Mouse (Mus musculus) liver, embryonic 12.5 days (tissue): Measurements from ENCODE around the gene Knstrn. TPM values are rescaled to one million over a fixed set of nuclear protein-coding genes. Genes with fewer than 3 reads are reported as not detected.

ENCODE experiments used
- polyA plus RNA-seq: library from polyadenylated mRNA; unstranded; fragments of >200 nt; fragmentation: Nextera tagmentation; extraction: Ambion mirVana; gene quantifications from 2 replicates; pipeline ENCODE4 v1.2.1, GENCODE M21; 2016

Gene Knstrn
- polyA plus RNA-seq, 1 experiment from 2014 or later, result 92.8 TPM

Other genes starting within 250 kb of the Knstrn start
- gene Bub1b, start 215.8 kb upstream of the Knstrn start, polyA plus RNA-seq, result 70.9 and 72.5 TPM in 2 replicates
- 1.4 and 1.9 TPM in 2 replicates for gene Pak6, start 150.7 kb upstream of the Knstrn start, polyA plus RNA-seq
- 0.07 TPM in 1 of 2 replicates, not detected in the other for gene Ankrd63, start 110.0 kb upstream of the Knstrn start, polyA plus RNA-seq
- gene Plcb2, start 85.6 kb upstream of the Knstrn start, polyA plus RNA-seq, result 2.5 and 2.6 TPM in 2 replicates
- gene Inafm2, start 68.2 kb upstream of the Knstrn start, polyA plus RNA-seq, result 23.1 TPM in 2 replicates
- 0.36 and 0.39 TPM in 2 replicates for gene Ccdc9b, start 51.3 kb upstream of the Knstrn start, polyA plus RNA-seq
- not detected in 2 replicates for gene Phgr1, start 41.2 kb upstream of the Knstrn start, polyA plus RNA-seq
- 0.35 and 0.37 TPM in 2 replicates for gene Disp2, start 34.3 kb upstream of the Knstrn start, polyA plus RNA-seq
- 27.9 and 30.8 TPM in 2 replicates for gene Ivd, start 48.0 kb downstream of the Knstrn start, polyA plus RNA-seq
- 5.1 and 5.6 TPM in 2 replicates for gene Bahd1, start 86.4 kb downstream of the Knstrn start, polyA plus RNA-seq
- 8.8 and 9.5 TPM in 2 replicates for gene Chst14, start 112.5 kb downstream of the Knstrn start, polyA plus RNA-seq
- gene Ccdc32, start 215.4 kb downstream of the Knstrn start, polyA plus RNA-seq, result 17.5 and 19.2 TPM in 2 replicates
- gene Rpusd2, start 220.8 kb downstream of the Knstrn start, polyA plus RNA-seq, result 5.9 and 6.5 TPM in 2 replicates
- 72.9 and 78.2 TPM in 2 replicates for gene Knl1, start 233.1 kb downstream of the Knstrn start, polyA plus RNA-seq